Mouse (Mus musculus) midbrain, postnatal 0 days (tissue): ENCODE measurements at regions not wholly inside any gene's neighbourhood (a gene's known extent, or its start where the extent isn't known, plus 50 kb on each side); places are given as distances from the start of the nearest gene placed in this dataset.
A peak's percentile ranks its signal among the peaks of the same experiment; 100 is the strongest.

Source experiments
- ATAC-seq: fragments of 200-750 bp; cut with Nextera tagmentation; 2 replicates; pipeline ENCODE4 v1.8.0; 2017; ENCODE audit warnings: moderate number of reproducible peaks, mild to moderate bottlenecking, moderate TSS enrichment, moderate library complexity; ENCODE audit not compliant: low FRiP score
- DNase-seq: peaks from one replicate; pipeline ENCODE4 v3.0.0-alpha.2; 2015; ENCODE audit warnings: low spot score
- H3K27ac ChIP-seq: fragments of 300-500 bp; sonication (generic); 2 replicates; pipeline ENCODE4 v1.5.1; 2014; ENCODE audit warnings: low read depth, mild to moderate bottlenecking, low read length, mixed read lengths
- H3K27me3 ChIP-seq: fragments of 300-500 bp; sonication (generic); 2 replicates; pipeline ENCODE4 v1.6.1; 2014; ENCODE audit warnings: low read length, control low read depth, mixed read lengths; ENCODE audit not compliant: insufficient read depth
- H3K36me3 ChIP-seq: fragments of 300-500 bp; sonication (generic); 2 replicates; pipeline ENCODE4 v1.6.1; 2014; ENCODE audit warnings: low read length, control low read depth, mixed read lengths; ENCODE audit not compliant: insufficient read depth
- H3K4me1 ChIP-seq: fragments of 300-500 bp; sonication (generic); 2 replicates; pipeline ENCODE4 v1.6.1; 2014; ENCODE audit warnings: mild to moderate bottlenecking, control low read depth, antibody characterized with exemption, low read length, mixed read lengths; ENCODE audit not compliant: insufficient read depth
- H3K4me2 ChIP-seq: fragments of 300-500 bp; sonication (generic); 2 replicates; pipeline ENCODE4 v1.6.1; 2014; ENCODE audit warnings: low read depth, mild to moderate bottlenecking, low read length, mixed read lengths; ENCODE audit not compliant: poor library complexity, severe bottlenecking
- H3K4me3 ChIP-seq: fragments of 300-500 bp; sonication (generic); 2 replicates; pipeline ENCODE4 v1.5.1; 2014; ENCODE audit warnings: low read depth, mild to moderate bottlenecking, low read length, moderate library complexity
- H3K9ac ChIP-seq: fragments of 300-500 bp; sonication (generic); replicated peaks from 2 replicates; pipeline ENCODE4 v1.6.1; 2014; ENCODE audit warnings: mild to moderate bottlenecking, low read length, moderate library complexity, mixed read lengths; ENCODE audit not compliant: poor library complexity, severe bottlenecking
- H3K9me3 ChIP-seq: fragments of 300-500 bp; sonication (generic); 2 replicates; pipeline ENCODE4 v1.6.1; 2016; ENCODE audit warnings: low read length, control low read depth
- CTCF ChIP-seq: IDR thresholded peaks from 2 replicates; pipeline ENCODE4 v1.5.1; 2016; ENCODE audit warnings: antibody characterized with exemption, mild to moderate bottlenecking
- WGBS: fragments of 180-500 bp; shearing (Covaris S2); extraction: QIAGEN DNeasy Blood & Tissue Kit; methylation state at CpG from one replicate; pipeline ENCODE4 v1.1.7; 2014; 5-methylcytosine and 5-hydroxymethylcytosine counted together

DNA sequence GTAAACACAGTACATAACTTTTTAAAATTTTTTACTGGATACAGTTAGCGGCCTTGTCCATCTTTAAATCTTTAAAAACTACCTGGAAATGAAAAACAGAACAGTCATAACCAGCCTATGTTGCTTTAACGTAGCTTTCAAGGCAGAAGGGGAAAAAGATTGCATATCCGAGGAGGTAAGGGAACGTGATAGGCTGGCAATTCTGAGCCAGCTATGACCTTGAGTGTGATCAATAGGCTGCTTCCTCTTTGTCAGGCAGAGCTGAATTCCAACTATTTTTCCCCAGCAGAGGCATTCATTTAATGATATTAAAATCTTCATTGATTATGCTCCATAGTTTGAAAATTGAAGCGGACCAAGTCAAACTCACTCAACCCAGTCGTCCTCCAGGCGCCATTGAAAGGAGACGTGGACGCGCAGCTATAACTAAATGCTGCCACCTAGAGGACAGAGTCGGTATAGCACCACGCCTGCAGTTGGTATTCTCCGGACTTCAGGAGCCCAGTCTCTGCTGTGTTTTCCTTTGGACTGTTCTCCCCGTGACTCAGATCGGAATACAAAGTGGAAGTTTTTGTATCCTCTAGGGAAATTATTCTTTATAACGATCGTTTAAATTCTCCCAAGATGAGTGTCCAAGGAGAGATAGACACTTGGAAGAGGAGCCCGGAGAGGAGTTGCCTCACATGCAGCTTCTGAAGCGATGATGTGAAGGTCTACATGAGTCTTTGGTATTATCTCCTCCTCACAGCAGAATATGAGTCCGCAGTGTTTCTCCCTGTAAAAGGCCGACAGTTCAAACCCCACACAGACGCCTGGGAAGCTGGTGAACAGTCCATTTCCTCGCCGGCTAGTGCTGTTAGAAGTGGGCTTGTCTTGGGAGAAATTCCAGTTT, 858.2 kb upstream of the Car8 start:
- H3K27me3 ChIP-seq, result no peaks in the 10 kb centered on the region
- 0 out of 2 replicates have a peak, but pooled peaks cover 6% of the 10 kb centered on the region for H3K4me1 ChIP-seq
- ATAC-seq (peak; percentile 73), DNase-seq (peak; percentile 93)
- H3K36me3 ChIP-seq, result no peaks in the 10 kb centered on the region
- peak overlapping the region; percentile 37 for H3K4me2 ChIP-seq
- no peak overlapping the region for H3K9ac ChIP-seq
- no peak overlapping the region for H3K4me3 ChIP-seq
- WGBS, result 20% methylated on average over 24 of the region's 24 CpGs
- no peak overlapping the region for H3K27ac ChIP-seq
- TF ChIP-seq CTCF, result peak; percentile 99
- no peaks in the 10 kb centered on the region for H3K9me3 ChIP-seq

GRCm38 (mm10) chr4:9096274-9096673, 857.4 kb upstream of the Car8 start:
- H3K9me3 ChIP-seq, result no peaks in the 10 kb centered on the region
- DNase-seq (no peak), ATAC-seq (no peak)
- WGBS, result 73% methylated on average over 2 of the region's 2 CpGs
- H3K36me3 ChIP-seq, result no peaks in the 10 kb centered on the region
- H3K4me1 ChIP-seq, result 0 out of 2 replicates have a peak, but pooled peaks cover 6% of the 10 kb centered on the region
- H3K27me3 ChIP-seq, result no peaks in the 10 kb centered on the region
- no peak for TF ChIP-seq CTCF
- H3K4me3 ChIP-seq, result no peak overlapping the region
- no peak overlapping the region for H3K4me2 ChIP-seq
- no peak overlapping the region for H3K27ac ChIP-seq
- H3K9ac ChIP-seq, result no peak overlapping the region

GRCm38 (mm10) chr4:9095646-9096045, 856.8 kb upstream of the Car8 start:
- no peaks in the 10 kb centered on the region for H3K36me3 ChIP-seq
- H3K4me1 ChIP-seq, result 0 out of 2 replicates have a peak, but pooled peaks cover 6% of the 10 kb centered on the region
- no peaks in the 10 kb centered on the region for H3K9me3 ChIP-seq
- no peak for ATAC-seq
- 59% methylated on average over 7 of the region's 7 CpGs for WGBS
- H3K4me3 ChIP-seq, result no peak overlapping the region
- H3K9ac ChIP-seq, result no peak overlapping the region
- no peaks in the 10 kb centered on the region for H3K27me3 ChIP-seq
- no peak for TF ChIP-seq CTCF
- DNase-seq, result no peak
- no peak overlapping the region for H3K4me2 ChIP-seq
- H3K27ac ChIP-seq, result no peak overlapping the region

DNA sequence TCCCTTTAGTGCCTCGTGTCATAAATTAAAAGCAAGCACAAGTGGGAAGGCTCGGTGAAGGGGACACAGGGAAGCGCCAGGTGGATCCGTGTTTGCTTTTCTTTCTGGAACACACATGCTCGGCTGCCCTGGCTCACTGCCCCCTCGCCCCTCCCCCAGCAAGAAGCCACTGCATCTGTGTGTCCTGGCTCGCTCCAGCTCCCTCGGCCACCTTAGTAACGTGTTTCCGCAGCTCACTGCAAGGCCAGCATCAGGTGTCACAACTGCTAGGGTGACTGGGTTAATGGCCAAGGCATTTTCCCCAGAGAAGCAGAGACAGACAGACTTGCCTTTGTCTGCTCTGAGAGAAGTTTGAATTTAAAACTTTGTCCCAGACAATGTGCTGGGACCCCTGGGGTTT, 855.7 kb upstream of the Car8 start:
- 0 out of 2 replicates have a peak, but pooled peaks cover 6% of the 10 kb centered on the region for H3K4me1 ChIP-seq
- no peak overlapping the region for H3K9ac ChIP-seq
- no peak for TF ChIP-seq CTCF
- no peak overlapping the region for H3K4me3 ChIP-seq
- no peak overlapping the region for H3K4me2 ChIP-seq
- DNase-seq (peak; percentile 50), ATAC-seq (0 out of 2 replicates have a peak, but pooled peaks have one; percentile 18)
- no peaks in the 10 kb centered on the region for H3K27me3 ChIP-seq
- WGBS, result 19% methylated on average over 10 of the region's 10 CpGs
- H3K9me3 ChIP-seq, result no peaks in the 10 kb centered on the region
- no peak overlapping the region for H3K27ac ChIP-seq
- no peaks in the 10 kb centered on the region for H3K36me3 ChIP-seq

DNA sequence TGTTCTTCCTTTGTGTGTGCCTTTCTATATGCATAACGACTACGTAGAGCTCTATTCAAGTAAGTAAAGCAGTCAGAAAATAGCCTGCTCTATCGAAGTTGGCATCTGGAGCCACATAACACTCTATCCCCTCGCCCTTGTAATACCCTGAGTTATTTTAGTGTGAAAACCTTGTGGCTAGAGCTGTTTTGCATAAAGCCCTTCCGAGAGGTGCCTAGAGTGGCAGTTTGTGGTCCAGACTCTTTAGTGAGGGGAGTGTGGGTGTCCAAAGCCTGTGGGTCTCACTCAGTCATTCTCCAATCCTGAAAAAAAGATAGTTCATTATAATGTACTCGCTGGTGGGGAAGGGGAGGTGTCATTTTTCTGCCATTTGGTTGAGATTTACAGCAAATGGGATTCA, 855.2 kb upstream of the Car8 start:
- 41% methylated on average over 6 of the region's 6 CpGs for WGBS
- H3K27ac ChIP-seq, result no peak overlapping the region
- no peak overlapping the region for H3K4me3 ChIP-seq
- ATAC-seq (no peak), DNase-seq (no peak)
- no peak for TF ChIP-seq CTCF
- H3K36me3 ChIP-seq, result no peaks in the 10 kb centered on the region
- no peak overlapping the region for H3K4me2 ChIP-seq
- 0 out of 2 replicates have a peak, but pooled peaks cover 6% of the 10 kb centered on the region for H3K4me1 ChIP-seq
- H3K9me3 ChIP-seq, result no peaks in the 10 kb centered on the region
- H3K27me3 ChIP-seq, result no peaks in the 10 kb centered on the region
- no peak overlapping the region for H3K9ac ChIP-seq

- no peaks in the 10 kb centered on the region for H3K9me3 ChIP-seq
- H3K4me2 ChIP-seq, result no peak overlapping the region
- no peak for ATAC-seq
- no peak overlapping the region for H3K9ac ChIP-seq
- H3K4me3 ChIP-seq, result no peak overlapping the region
- no peak for TF ChIP-seq CTCF
- H3K27me3 ChIP-seq, result no peaks in the 10 kb centered on the region
- no peak for DNase-seq
- H3K4me1 ChIP-seq, result no peaks in the 10 kb centered on the region
- 64% methylated on average over 13 of the region's 13 CpGs for WGBS
- no peak overlapping the region for H3K27ac ChIP-seq
- H3K36me3 ChIP-seq, result no peaks in the 10 kb centered on the region
These were observed 844.7 kb upstream of the Car8 start for GRCm38 (mm10) chr4:9083526-9083925.
